Mouse (Mus musculus) CH12.LX (cell line): Measurements from ENCODE around the gene Micu1. TPM values are rescaled to one million over a fixed set of nuclear protein-coding genes. Genes with fewer than 3 reads are reported as not detected.

ENCODE experiments used
- DNase-seq: peaks from one replicate; pipeline ENCODE4 v3.0.0-alpha.2; 2013; ENCODE audit errors: extremely low read depth
- H3K27ac ChIP-seq: 2 replicates; pipeline ENCODE4 v1.5.1; 2012; ENCODE audit warnings: low read depth, mild to moderate bottlenecking, control low read depth, moderate library complexity; ENCODE audit not compliant: insufficient read depth
- H3K27me3 ChIP-seq: replicated peaks from 2 replicates; pipeline ENCODE3; 2012; ENCODE audit warnings: inconsistent platforms
- H3K36me3 ChIP-seq, 2 experiments: replicated peaks in 1 of 2; 2 replicates each; pipeline versions ENCODE3 to v1.6.1; 2012; ENCODE audit warnings: inconsistent platforms in 1 of 2, low read length in 1 of 2, mild to moderate bottlenecking in 1 of 2, mixed read lengths in 1 of 2, moderate library complexity in 1 of 2; ENCODE audit not compliant: control insufficient read depth in 1 of 2, insufficient read depth in 1 of 2
- H3K4me1 ChIP-seq, 2 experiments: 2 replicates each; pipeline ENCODE4 v1.6.1; 2012; ENCODE audit warnings: inconsistent platforms in 1 of 2, moderate library complexity in 1 of 2; ENCODE audit not compliant: insufficient read depth in 2 of 2, control insufficient read depth in 1 of 2
- H3K4me2 ChIP-seq: 2 replicates; pipeline ENCODE4 v1.6.1; 2012; ENCODE audit warnings: low read depth, mild to moderate bottlenecking, control low read depth; ENCODE audit not compliant: poor library complexity, insufficient read depth, severe bottlenecking
- H3K4me3 ChIP-seq, 3 experiments: fragments of 150-350 bp in 1 of 3; sonication (generic) in 1 of 3; replicated peaks in 1 of 3; 2 replicates each; pipeline versions ENCODE3 to v1.5.1; 2011 to 2012; ENCODE audit warnings: low read depth in 2 of 3, low read length in 2 of 3, mild to moderate bottlenecking in 2 of 3, moderate library complexity in 2 of 3, control low read depth in 1 of 3, improper control_type of control experiment in 1 of 3, inconsistent platforms in 1 of 3, mixed read lengths in 1 of 3; ENCODE audit not compliant: poor library complexity in 1 of 3
- H3K79me2 ChIP-seq: replicated peaks from 2 replicates; pipeline ENCODE4 v1.6.1; 2012; ENCODE audit warnings: mild to moderate bottlenecking, moderate library complexity; ENCODE audit not compliant: control insufficient read depth, poor library complexity, insufficient read depth, severe bottlenecking; ENCODE audit errors: extremely low read depth
- H3K9ac ChIP-seq: 2 replicates; pipeline ENCODE4 v1.6.1; 2012; ENCODE audit warnings: low read depth, mild to moderate bottlenecking, control low read depth, moderate library complexity; ENCODE audit not compliant: insufficient read depth
- H3K9me3 ChIP-seq: replicated peaks from 2 replicates; pipeline ENCODE3; 2012; ENCODE audit warnings: low read length, inconsistent platforms, mixed read lengths
- CHD2 ChIP-seq: IDR thresholded peaks from 2 replicates; pipeline ENCODE4 v1.6.1; 2011; ENCODE audit warnings: low read length, improper control_type of control experiment
- CTCF ChIP-seq, 2 experiments: IDR thresholded peaks in 1 of 2; conservative IDR thresholded peaks in 1 of 2; 2 replicates each; pipeline ENCODE4 v1.5.1; 2011 to 2012; ENCODE audit warnings: low read depth in 2 of 2, low read length in 2 of 2, improper control_type of control experiment in 1 of 2, inconsistent platforms in 1 of 2, mild to moderate bottlenecking in 1 of 2, moderate library complexity in 1 of 2
- ELF1 ChIP-seq: IDR thresholded peaks from 2 replicates; pipeline ENCODE4 v1.6.1; 2014; ENCODE audit warnings: low read depth, mild to moderate bottlenecking, inconsistent platforms, low read length, improper control_type of control experiment
- GABPA ChIP-seq: IDR thresholded peaks from 2 replicates; pipeline ENCODE4 v1.6.1; 2012; ENCODE audit warnings: low read depth, low read length, improper control_type of control experiment, inconsistent platforms; ENCODE audit not compliant: insufficient replicate concordance
- HCFC1 ChIP-seq: IDR thresholded peaks from 2 replicates; pipeline ENCODE4 v1.6.1; 2012; ENCODE audit warnings: low read depth, mild to moderate bottlenecking, inconsistent platforms, low read length, improper control_type of control experiment
- JUN ChIP-seq: IDR thresholded peaks from 2 replicates; pipeline ENCODE4 v1.6.1; 2011; ENCODE audit warnings: low read depth, mild to moderate bottlenecking, low read length, improper control_type of control experiment, moderate library complexity; ENCODE audit not compliant: insufficient read depth
- MAFK ChIP-seq: IDR thresholded peaks from 2 replicates; pipeline ENCODE4 v1.6.1; 2011; ENCODE audit warnings: low read length, improper control_type of control experiment; ENCODE audit not compliant: insufficient replicate concordance
- MYC ChIP-seq: IDR thresholded peaks from 2 replicates; pipeline ENCODE4 v1.6.1; 2011; ENCODE audit warnings: low read depth, mild to moderate bottlenecking, improper control_type of control experiment, low read length
- NELFE ChIP-seq: IDR thresholded peaks from 2 replicates; pipeline ENCODE4 v1.6.1; 2011; ENCODE audit warnings: low read depth, low read length, improper control_type of control experiment
- NRF1 ChIP-seq: IDR thresholded peaks from 2 replicates; pipeline ENCODE4 v1.6.1; 2014; ENCODE audit warnings: low read depth, mild to moderate bottlenecking, inconsistent platforms, low read length, improper control_type of control experiment, moderate library complexity
- POLR2AphosphoS2 ChIP-seq: IDR thresholded peaks from 2 replicates; pipeline ENCODE4 v1.6.1; 2011; ENCODE audit warnings: low read depth, low read length, improper control_type of control experiment
- SMC3 ChIP-seq: IDR thresholded peaks from 2 replicates; pipeline ENCODE4 v1.6.1; 2011; ENCODE audit warnings: low read depth, low read length, improper control_type of control experiment
- USF2 ChIP-seq: conservative IDR thresholded peaks from 2 replicates; pipeline ENCODE4 v1.6.1; 2011; ENCODE audit warnings: low read depth, low read length, improper control_type of control experiment
- ZKSCAN1 ChIP-seq: IDR thresholded peaks from 2 replicates; pipeline ENCODE4 v1.6.1; 2012; ENCODE audit warnings: low read depth, inconsistent platforms, low read length, improper control_type of control experiment, borderline replicate concordance
- ZMIZ1 ChIP-seq: IDR thresholded peaks from 2 replicates; pipeline ENCODE4 v1.6.1; 2012; ENCODE audit warnings: low read depth, mild to moderate bottlenecking, inconsistent platforms, low read length, improper control_type of control experiment
- ZNF384 ChIP-seq: IDR thresholded peaks from 2 replicates; pipeline ENCODE4 v1.6.1; 2012; ENCODE audit warnings: low read depth, low read length, improper control_type of control experiment, inconsistent platforms
- dilution Hi-C: fragments of 300-500 bp; cut with MboI; formaldehyde crosslinking; loops from 2 replicates; pipeline ENCODE4 v1.14.3; 2020; ENCODE audit warnings: low sequenced_read_pairs; ENCODE audit not compliant: extremely low pct_unique_long_range_greater_than_20kb, extremely low pct_ligation_motif_present
- in situ Hi-C: fragments of 300-500 bp; cut with MboI; formaldehyde crosslinking; loops from 3 replicates; pipeline ENCODE4 v1.14.3; 2019; ENCODE audit warnings: low sequenced_read_pairs, low pct_ligation_motif_present, low pct_unique_long_range_greater_than_20kb, mixed read lengths
- polyA plus RNA-seq: library from polyadenylated mRNA; unstranded; fragments of >175 nt; gene quantifications from 2 replicates; pipeline ENCODE4 v1.2.1, GENCODE M21; 2012; ENCODE audit warnings: low read depth; ENCODE audit not compliant: insufficient read length
- total RNA-seq, 2 experiments: library from RNA; depleted of rRNA; stranded (reverse); fragments of 300-350 nt in 1 of 2; fragments of >200 nt in 1 of 2; gene quantifications; 2 replicates each; pipeline ENCODE4 v1.2.3; 2012 to 2014

The Micu1 gene
- total and polyA plus RNA-seq, 3 experiments: 23.1 to 37.1 (median 29.3) TPM

GRCm38 (mm10) chr10:59879255-59880028 is 177.2 kb downstream of the Micu1 start, which contains the start of gene Dnajb12 (continued):
- TF ChIP-seq JUN: no peak
- TF ChIP-seq CHD2: peak; percentile 87
- TF ChIP-seq NRF1: peak; percentile 90
- TF ChIP-seq SMC3: no peak
- TF ChIP-seq ZKSCAN1: no peak
- TF ChIP-seq HCFC1: peak; percentile 87
- no peak for TF ChIP-seq USF2
- peak; percentile 93 for TF ChIP-seq ELF1
- peak; percentile 58; the same call in 1 of the 2 replicates for TF ChIP-seq MYC
- TF ChIP-seq POLR2AphosphoS2: peak; percentile 50; the same call in 1 of the 2 replicates

DNA sequence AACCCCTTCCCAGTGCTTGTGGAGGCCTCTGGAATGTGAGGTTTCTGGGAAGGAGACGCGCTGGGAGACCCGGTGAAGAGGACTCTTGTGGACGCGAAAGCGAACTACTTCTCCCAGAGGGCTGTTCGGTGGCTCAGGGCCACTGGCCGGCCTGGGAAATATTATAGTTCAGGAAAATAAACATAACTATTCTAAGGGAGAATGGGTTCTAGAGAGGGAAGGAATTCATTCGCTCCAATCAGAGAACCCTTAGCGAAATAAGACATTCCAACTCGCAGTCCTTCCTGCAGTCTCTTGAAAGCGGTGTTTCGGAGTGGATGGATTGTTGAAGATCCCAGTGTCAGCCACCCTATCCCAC is 177.7 kb downstream of the Micu1 start:
- H3K27me3 ChIP-seq: no peaks in the 10 kb centered on the region
- peak overlapping the region; percentile 67 for H3K4me2 ChIP-seq
- peaks cover 3 to 36% of the 10 kb centered on the region in 2 experiments for H3K36me3 ChIP-seq
- peaks cover 43% of the 10 kb centered on the region for H3K79me2 ChIP-seq
- no peaks in the 10 kb centered on the region for H3K9me3 ChIP-seq
- dilution Hi-C loops: no loop called here
- H3K4me1 ChIP-seq: peaks cover 13 to 49% of the 10 kb centered on the region in 2 experiments
- peak overlapping the region; percentile 90 to 100 (median 94) for H3K4me3 ChIP-seq
- DNase-seq: no peak
- H3K27ac ChIP-seq: peak overlapping the region; percentile 95
- TF ChIP-seq ZMIZ1 (no peak), GABPA (no peak), CTCF (conservative IDR thresholded peaks at IDR 0.05 in 1 of 2, IDR thresholded peaks at IDR 0.05 in 1 of 2; ENCODE audit: low read depth in 2 of 2, low read length in 2 of 2) (no peak), ELF1 (no peak), MAFK (no peak), ZNF384 (no peak), POLR2AphosphoS2 (no peak)
- TF ChIP-seq, all 38 proteins: peak for 0
- in situ Hi-C loops: no loop called here
- H3K9ac ChIP-seq: peak overlapping the region; percentile 89

- dilution Hi-C loops: no loop called here
Measured at GRCm38 (mm10) chr10:59880837-59881236, 178.6 kb downstream of the Micu1 start.

More at GRCm38 (mm10) chr10:59880837-59881236, 178.6 kb downstream of the Micu1 start:
- no peak for TF ChIP-seq NELFE
- TF ChIP-seq, all 38 proteins: peak for 0
- peak overlapping the region; percentile 90 to 100 (median 94) for H3K4me3 ChIP-seq
- peaks cover 3 to 38% of the 10 kb centered on the region in 2 experiments for H3K36me3 ChIP-seq
- H3K4me1 ChIP-seq: peaks cover 21 to 57% of the 10 kb centered on the region in 2 experiments
- DNase-seq: no peak
- in situ Hi-C loops: no loop called here
- peak overlapping the region; percentile 67 for H3K4me2 ChIP-seq
- no peaks in the 10 kb centered on the region for H3K27me3 ChIP-seq
- H3K9ac ChIP-seq: peak overlapping the region; percentile 89
- H3K79me2 ChIP-seq: peaks cover 51% of the 10 kb centered on the region
- H3K9me3 ChIP-seq: no peaks in the 10 kb centered on the region
- H3K27ac ChIP-seq: no peak overlapping the region
